Comparison of ENCODE assay signal across 21 mouse cellular contexts in the genomic region with DNA sequence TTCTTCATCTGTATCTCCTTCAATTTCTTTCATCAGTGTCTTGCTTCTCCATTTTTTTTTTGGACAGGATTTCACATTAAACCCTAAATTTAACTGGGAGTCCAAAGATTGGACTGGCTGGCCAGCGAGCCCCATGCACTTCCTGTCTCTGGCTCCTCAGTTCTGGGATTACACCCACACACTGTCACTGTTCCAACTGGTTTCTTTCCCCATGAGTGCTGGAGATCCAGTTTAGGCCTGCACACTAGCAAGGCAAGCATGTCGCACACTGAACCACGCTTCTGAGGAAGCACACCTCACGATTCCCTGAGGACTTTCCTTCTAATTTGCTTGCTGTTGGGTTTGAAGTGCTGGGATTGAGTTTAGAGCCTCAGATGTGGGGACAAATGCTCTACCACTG. TPM values are rescaled to one million over a fixed set of nuclear protein-coding genes. Genes with fewer than 3 reads are reported as not detected.
DNase-seq lines count a peak whose midpoint lies in the region; TF ChIP-seq lines count a peak whose summit lies in the region.
"Had no signal": no experiment of that assay in that cellular context is flagged by ENCODE, and none has a peak within 500 bp of the region (broad histone marks: within the 10 kb centered on the region; RNA-seq: fewer than 3 reads in every experiment).

No protein-coding gene starts in this region.

- peak overlapping the region; percentile 69 for H3K27ac ChIP-seq in gastrocnemius, adult 2 months
- H3K27ac ChIP-seq in layer of hippocampus, adult 2 months, result peak overlapping the region; percentile 71
- H3K27ac ChIP-seq: heart, embryonic 15.5 days; hindbrain, embryonic 15.5 days; limb, embryonic 13.5 days; macrophage; midbrain, embryonic 12.5 days; neural tube, embryonic 15.5 days had no signal

- no peak for TF ChIP-seq CTCF in gastrocnemius, adult 2 months (IDR thresholded peaks at IDR 0.05)
- TF ChIP-seq CTCF in layer of hippocampus, adult 2 months (conservative IDR thresholded peaks at IDR 0.05), result no peak

- no peak overlapping the region for H3K4me3 ChIP-seq in gastrocnemius, adult 2 months
- H3K4me3 ChIP-seq in layer of hippocampus, adult 2 months, result no peak overlapping the region
- H3K4me3 ChIP-seq: heart, embryonic 15.5 days; hindbrain, embryonic 15.5 days; limb, embryonic 13.5 days; midbrain, embryonic 12.5 days; myocyte; neural tube, embryonic 15.5 days had no signal

- intact Hi-C loops in gastrocnemius, adult 2 months (cut with DNase I), result no loop called here
- intact Hi-C loops in heart, postnatal 10 days (cut with DNase I), result no loop called here

- peak; percentile 36 for DNase-seq in gastrocnemius, adult 2 months
- DNase-seq in gastrocnemius, postnatal 4 days (ENCODE audit: low spot score in 2 of 2), result no peak
- no peak for DNase-seq in layer of hippocampus, adult 2 months (ENCODE audit: low spot score in 2 of 2)
- DNase-seq in layer of hippocampus, adult 18-20 months (ENCODE audit: low spot score in 2 of 2), result no peak
- peak; percentile 84 for DNase-seq in adipocyte (ENCODE audit: low spot score)
- peak; percentile 63 to 67 for DNase-seq in heart, postnatal 10 days
- no peak for DNase-seq in cerebellum, adult 9-10 months
- DNase-seq in cerebellum, postnatal 10 days, result no peak
- DNase-seq: adrenal gland, postnatal 14 days; cerebellum, adult 8-10 months; layer of hippocampus, adult 9-11 months; liver, postnatal 0 days; spleen, adult 18-20 months; thymus, adult 2 months had no signal

RNA-seq across cellular contexts. Expression of a gene that starts 50.5 kb away (rescaled TPM):
- total RNA-seq in gastrocnemius, adult 2 months (2021), result 10 to 100 TPM; 10.6 to 17.9 TPM
- 10 to 100 TPM; 61.2 to 71.6 TPM for total RNA-seq in gastrocnemius, postnatal 4 days (2021)
- total RNA-seq in layer of hippocampus, adult 2 months (2021), result 10 to 100 TPM; 75.7 to 86.0 TPM
- 10 to 100 TPM; 78.9 to 79.8 TPM for total RNA-seq in layer of hippocampus, adult 18-20 months (2021)
- 10 to 100 TPM; 53.8 to 63.6 TPM for total RNA-seq in heart, postnatal 10 days (2021)

Comparison
In these comparisons a context has a peak if more than half of its experiments do, and no peak if none do; other contexts are left out.
1. DNase-seq: peak in gastrocnemius, adult 2 months (single experiment), adipocyte (single experiment) and heart, postnatal 10 days (2 of 2); none in gastrocnemius, postnatal 4 days (0 of 2), layer of hippocampus, adult 2 months (0 of 2), layer of hippocampus, adult 18-20 months (0 of 2), cerebellum, adult 9-10 months (single experiment) and cerebellum, postnatal 10 days (0 of 2).